Mouse (Mus musculus) C2C12 (cell line): ENCODE results near the gene Gm49325. TPM values are rescaled to one million over a fixed set of nuclear protein-coding genes. Genes with fewer than 3 reads are reported as not detected.
A peak's percentile ranks its signal among the peaks of the same experiment; 100 is the strongest.

Experiments
- H3K27me3 ChIP-seq: one replicate; pipeline ENCODE4 v1.6.1; 2011; ENCODE audit not compliant: control insufficient read depth, insufficient read depth, insufficient read length
- H3K36me3 ChIP-seq: one replicate; pipeline ENCODE4 v1.6.1; 2011; ENCODE audit not compliant: control insufficient read depth, insufficient read depth
- H3K4me3 ChIP-seq: one replicate; pipeline ENCODE4 v1.5.1; 2011; ENCODE audit warnings: mild to moderate bottlenecking, control low read depth; ENCODE audit not compliant: poor library complexity, insufficient read depth, severe bottlenecking
- H3K79me2 ChIP-seq: one replicate; pipeline ENCODE4 v1.6.1; 2011; ENCODE audit not compliant: control insufficient read depth, insufficient read depth
- H3K79me3 ChIP-seq: one replicate; pipeline ENCODE4 v1.6.1; 2011; ENCODE audit warnings: low read depth, control low read depth
- H3ac ChIP-seq: one replicate; pipeline ENCODE3; 2011; ENCODE audit warnings: low read depth; ENCODE audit not compliant: control insufficient read depth, insufficient read length
- CEBPB ChIP-seq: IDR thresholded peaks from one replicate; pipeline ENCODE4 v1.6.1; 2011; ENCODE audit warnings: low read depth, mild to moderate bottlenecking, control low read depth, moderate library complexity
- CTCF ChIP-seq: IDR thresholded peaks from one replicate; pipeline ENCODE4 v1.5.1; 2011; ENCODE audit not compliant: control insufficient read depth, insufficient read depth, insufficient read length
- FOSL1 ChIP-seq: IDR thresholded peaks from one replicate; pipeline ENCODE4 v1.8.0; 2011; ENCODE audit warnings: mild to moderate bottlenecking, low read length; ENCODE audit not compliant: poor library complexity, insufficient read depth, severe bottlenecking
- MAX ChIP-seq: IDR thresholded peaks from one replicate; pipeline ENCODE4 v1.6.1; 2011; ENCODE audit warnings: mild to moderate bottlenecking, control low read depth
- MYOD1 ChIP-seq: IDR thresholded peaks from one replicate; pipeline ENCODE4 v1.6.1; 2011; ENCODE audit warnings: low read depth; ENCODE audit not compliant: control insufficient read depth, insufficient read length
- MYOG ChIP-seq: IDR thresholded peaks from one replicate; pipeline ENCODE4 v1.6.1; 2011; ENCODE audit not compliant: control insufficient read depth, insufficient read length; ENCODE audit errors: extremely low read depth
- USF1 ChIP-seq: IDR thresholded peaks from one replicate; pipeline ENCODE4 v1.6.1; 2011; ENCODE audit warnings: low read depth, mild to moderate bottlenecking, control low read depth, moderate library complexity
- polyA plus RNA-seq: library from polyadenylated mRNA; unstranded; fragments of >200 nt; fragmentation: generic; extraction: Trizol; gene quantifications from one replicate; pipeline ENCODE4 v1.2.1, GENCODE M21; 2012; ENCODE audit warnings: missing spikeins

Gene Gm49325
- polyA plus RNA-seq, 1 experiment: 5.1 TPM

GRCm38 (mm10) chr10:77634452-77635231, 28.6 kb downstream of the Gm49325 start:
- peaks cover 30% of the 10 kb centered on the region for H3K79me3 ChIP-seq
- no peak for TF ChIP-seq CEBPB
- no peak for TF ChIP-seq USF1
- TF ChIP-seq MYOG: no peak
- no peak for TF ChIP-seq CTCF
- no peak for TF ChIP-seq FOSL1
- no peak for TF ChIP-seq MYOD1
- no peak for TF ChIP-seq MAX
- H3K4me3 ChIP-seq: no peak overlapping the region
- H3K27me3 ChIP-seq: no peaks in the 10 kb centered on the region
- peaks cover 76% of the 10 kb centered on the region for H3K79me2 ChIP-seq
- H3K36me3 ChIP-seq: peaks cover 83% of the 10 kb centered on the region
- H3ac ChIP-seq: no peak overlapping the region

GRCm38 (mm10) chr10:77636234-77636922, 30.4 kb downstream of the Gm49325 start:
- Histone ChIP-seq H3K79me2 (peaks cover 71% of the 10 kb centered on the region), H3K27me3 (no peaks in the 10 kb centered on the region), H3K36me3 (peaks cover 87% of the 10 kb centered on the region), H3K79me3 (peaks cover 28% of the 10 kb centered on the region), H3K4me3 (no peak overlapping the region), H3ac (no peak overlapping the region)
- TF ChIP-seq MYOG (no peak), CEBPB (no peak), USF1 (no peak), MYOD1 (no peak), MAX (no peak), CTCF (no peak), FOSL1 (no peak)

- Histone ChIP-seq H3K79me3 (peaks cover 26% of the 10 kb centered on the region), H3ac (peak overlapping the region; percentile 24), H3K79me2 (peaks cover 61% of the 10 kb centered on the region), H3K27me3 (no peaks in the 10 kb centered on the region), H3K36me3 (peaks cover 93% of the 10 kb centered on the region), H3K4me3 (no peak overlapping the region)
- no peak for TF ChIP-seq FOSL1
- TF ChIP-seq USF1: no peak
- TF ChIP-seq CTCF: no peak
- TF ChIP-seq MYOD1: no peak
Measured at GRCm38 (mm10) chr10:77638956-77639355, 33.0 kb downstream of the Gm49325 start.

GRCm38 (mm10) chr10:77643160-77643559, 37.2 kb downstream of the Gm49325 start:
- no peaks in the 10 kb centered on the region for H3K27me3 ChIP-seq
- TF ChIP-seq MYOG (no peak), USF1 (no peak), FOSL1 (no peak), CEBPB (no peak), MAX (no peak), MYOD1 (no peak), CTCF (no peak)
- peaks cover 16% of the 10 kb centered on the region for H3K79me3 ChIP-seq
- H3K36me3 ChIP-seq: peaks cover 78% of the 10 kb centered on the region
- H3K79me2 ChIP-seq: peaks cover 28% of the 10 kb centered on the region
- H3K4me3 ChIP-seq: no peak overlapping the region
- no peak overlapping the region for H3ac ChIP-seq

- TF ChIP-seq MAX (no peak), CTCF (no peak), MYOD1 (no peak), FOSL1 (no peak), USF1 (no peak), MYOG (no peak), CEBPB (no peak)
- H3ac ChIP-seq: no peak overlapping the region
- H3K4me3 ChIP-seq: no peak overlapping the region
- H3K79me3 ChIP-seq: no peaks in the 10 kb centered on the region
- no peaks in the 10 kb centered on the region for H3K27me3 ChIP-seq
- peaks cover 3% of the 10 kb centered on the region for H3K79me2 ChIP-seq
- H3K36me3 ChIP-seq: peaks cover 56% of the 10 kb centered on the region
Measured at GRCm38 (mm10) chr10:77645571-77645970, 39.6 kb downstream of the Gm49325 start.

GRCm38 (mm10) chr10:77647461-77647860, 41.5 kb downstream of the Gm49325 start:
- TF ChIP-seq CTCF: no peak
- TF ChIP-seq FOSL1: no peak
- TF ChIP-seq MAX: no peak
- no peak for TF ChIP-seq MYOG
- no peak for TF ChIP-seq USF1
- no peak for TF ChIP-seq MYOD1
- TF ChIP-seq CEBPB: no peak
- no peaks in the 10 kb centered on the region for H3K79me2 ChIP-seq
- H3ac ChIP-seq: no peak overlapping the region
- H3K36me3 ChIP-seq: peaks cover 37% of the 10 kb centered on the region
- no peaks in the 10 kb centered on the region for H3K79me3 ChIP-seq
- H3K4me3 ChIP-seq: no peak overlapping the region
- no peaks in the 10 kb centered on the region for H3K27me3 ChIP-seq
